Mouse (Mus musculus) bone marrow macrophage, adult 2 months (primary cell): Measurements from ENCODE around the gene Ndrg2.

Experiments used
- CTCF ChIP-seq: IDR thresholded peaks from 2 replicates; pipeline ENCODE4 v1.5.1; 2012; ENCODE audit warnings: low read depth, mild to moderate bottlenecking, low read length, moderate library complexity
- POLR2A ChIP-seq: IDR thresholded peaks from 2 replicates; pipeline ENCODE4 v1.6.1; 2012; ENCODE audit warnings: mild to moderate bottlenecking, low read depth, low read length, borderline replicate concordance

DNA sequence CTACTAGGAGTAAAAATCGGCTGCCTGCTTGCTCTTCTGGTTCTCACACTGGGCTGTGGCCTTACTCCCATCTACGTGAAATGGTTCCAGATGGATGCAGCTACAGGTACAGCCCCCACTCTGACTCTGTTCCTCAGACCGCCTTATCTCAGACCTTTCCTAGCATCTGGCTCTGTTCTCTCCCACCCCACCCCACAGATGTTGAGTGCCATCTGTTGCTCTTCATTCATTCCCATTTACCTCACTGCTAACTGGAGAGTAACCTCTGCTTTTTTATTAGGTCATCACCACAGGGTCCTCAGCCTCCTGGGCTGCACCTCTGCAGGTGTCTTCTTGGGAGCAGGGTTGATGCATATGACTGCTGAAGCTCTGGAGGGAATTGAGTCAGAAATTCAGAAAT, 20.1 kb downstream of the Ndrg2 start:
- TF ChIP-seq CTCF, result no peak
- TF ChIP-seq POLR2A, result no peak
